9 mouse cellular contexts compared by ENCODE assay signal in genomic region chr15:79431925-79432324, GRCm38 (mm10). TPM values are rescaled to one million over a fixed set of nuclear protein-coding genes. Genes with fewer than 3 reads are reported as not detected.
A peak's percentile ranks its signal among the peaks of the same experiment; 100 is the strongest.
DNase-seq lines count a peak whose midpoint lies in the region; ATAC-seq lines count a peak whose summit lies in the region.
"Had no signal": no experiment of that assay in that cellular context is flagged by ENCODE, and none has a peak within 500 bp of the region (broad histone marks: within the 10 kb centered on the region; RNA-seq: fewer than 3 reads in every experiment).

No protein-coding gene starts in this region.

- no peak overlapping the region for H3K4me3 ChIP-seq in hindbrain, embryonic 12.5 days
- H3K4me3 ChIP-seq in hindbrain, embryonic 11.5 days (ENCODE audit: low read depth, low read length), result no peak overlapping the region
- H3K4me3 ChIP-seq in neural tube, embryonic 13.5 days, result no peak overlapping the region
- no peak overlapping the region for H3K4me3 ChIP-seq in neural tube, embryonic 15.5 days (replicated peaks)
- H3K4me3 ChIP-seq in hindbrain, embryonic 15.5 days, result no peak overlapping the region

- H3K4me1 ChIP-seq in hindbrain, embryonic 12.5 days, result peaks cover 34% of the 10 kb centered on the region
- H3K4me1 ChIP-seq in hindbrain, embryonic 11.5 days (replicated peaks; ENCODE audit: control insufficient read depth, insufficient read depth, low read length), result peaks cover 4% of the 10 kb centered on the region
- H3K4me1 ChIP-seq in neural tube, embryonic 13.5 days (replicated peaks), result peaks cover 33% of the 10 kb centered on the region
- H3K4me1 ChIP-seq in neural tube, embryonic 15.5 days, result peaks cover 34% of the 10 kb centered on the region
- peaks cover 37% of the 10 kb centered on the region for H3K4me1 ChIP-seq in hindbrain, embryonic 15.5 days (replicated peaks)

- peak overlapping the region; percentile 25; the same call in 1 of the 2 replicates for H3K27ac ChIP-seq in hindbrain, embryonic 12.5 days
- no peak overlapping the region for H3K27ac ChIP-seq in hindbrain, embryonic 11.5 days (ENCODE audit: low read depth, low read length)
- 0 out of 2 replicates have a peak overlapping the region, but pooled peaks have one; percentile 30 for H3K27ac ChIP-seq in neural tube, embryonic 13.5 days (replicated peaks)
- no peak overlapping the region for H3K27ac ChIP-seq in neural tube, embryonic 15.5 days (replicated peaks)
- 0 out of 2 replicates have a peak overlapping the region, but pooled peaks have one; percentile 19 for H3K27ac ChIP-seq in hindbrain, embryonic 15.5 days (replicated peaks)

- 69% methylated on average over 7 of the region's 7 CpGs for WGBS in hindbrain, embryonic 12.5 days
- 80% methylated on average over 7 of the region's 7 CpGs for WGBS in hindbrain, embryonic 11.5 days
- WGBS in neural tube, embryonic 13.5 days, result 84% methylated on average over 7 of the region's 7 CpGs
- 85% methylated on average over 7 of the region's 7 CpGs for WGBS in neural tube, embryonic 15.5 days
- whole genome bisulfite sequencing in hindbrain, embryonic 15.5 days, result 79% methylated on average over 7 of the region's 7 CpGs

- H3K36me3 ChIP-seq in hindbrain, embryonic 12.5 days, result peaks cover 98% of the 10 kb centered on the region
- H3K36me3 ChIP-seq in hindbrain, embryonic 11.5 days (ENCODE audit: control insufficient read depth, insufficient read depth, low read length), result peaks cover 43% of the 10 kb centered on the region
- H3K36me3 ChIP-seq in neural tube, embryonic 13.5 days, result peaks cover 99% of the 10 kb centered on the region
- H3K36me3 ChIP-seq in neural tube, embryonic 15.5 days, result peaks cover 77% of the 10 kb centered on the region
- H3K36me3 ChIP-seq in hindbrain, embryonic 15.5 days, result peaks cover 60% of the 10 kb centered on the region

- DNase-seq in hindbrain, embryonic 11.5 days (ENCODE audit: low spot score), result no peak
- no peak for DNase-seq in cerebellum, adult 18-20 months
- no peak for DNase-seq in thymus, postnatal 0 days (ENCODE audit: low spot score)
- DNase-seq in layer of hippocampus, adult 9-11 months, result no peak
- DNase-seq: cerebellum, postnatal 36 days had no signal

- H3K9ac ChIP-seq in hindbrain, embryonic 12.5 days, result no peak overlapping the region
- no peak overlapping the region for H3K9ac ChIP-seq in hindbrain, embryonic 11.5 days (ENCODE audit: low read depth, low read length)
- H3K9ac ChIP-seq in neural tube, embryonic 13.5 days, result no peak overlapping the region
- H3K9ac ChIP-seq in neural tube, embryonic 15.5 days (replicated peaks), result no peak overlapping the region
- H3K9ac ChIP-seq in hindbrain, embryonic 15.5 days, result no peak overlapping the region

- ATAC-seq in hindbrain, embryonic 12.5 days (ENCODE audit: low FRiP score), result no peak
- ATAC-seq in hindbrain, embryonic 11.5 days (ENCODE audit: low FRiP score), result no peak
- no peak for ATAC-seq in neural tube, embryonic 13.5 days (ENCODE audit: low read depth)
- ATAC-seq in neural tube, embryonic 15.5 days (ENCODE audit: low FRiP score), result no peak
- ATAC-seq in hindbrain, embryonic 15.5 days (ENCODE audit: low FRiP score, low read depth), result no peak

- H3K4me2 ChIP-seq in hindbrain, embryonic 12.5 days (replicated peaks), result no peak overlapping the region
- no peak overlapping the region for H3K4me2 ChIP-seq in hindbrain, embryonic 11.5 days (replicated peaks; ENCODE audit: low read depth, low read length)
- H3K4me2 ChIP-seq in neural tube, embryonic 13.5 days, result no peak overlapping the region
- no peak overlapping the region for H3K4me2 ChIP-seq in neural tube, embryonic 15.5 days
- no peak overlapping the region for H3K4me2 ChIP-seq in hindbrain, embryonic 15.5 days

- H3K27me3 ChIP-seq in hindbrain, embryonic 12.5 days, result no peaks in the 10 kb centered on the region
- no peaks in the 10 kb centered on the region for H3K27me3 ChIP-seq in hindbrain, embryonic 11.5 days (ENCODE audit: control insufficient read depth, insufficient read depth, low read length)
- no peaks in the 10 kb centered on the region for H3K27me3 ChIP-seq in neural tube, embryonic 13.5 days
- no peaks in the 10 kb centered on the region for H3K27me3 ChIP-seq in neural tube, embryonic 15.5 days (replicated peaks)
- H3K27me3 ChIP-seq in hindbrain, embryonic 15.5 days, result no peaks in the 10 kb centered on the region

- no peaks in the 10 kb centered on the region for H3K9me3 ChIP-seq in hindbrain, embryonic 12.5 days (replicated peaks)
- no peaks in the 10 kb centered on the region for H3K9me3 ChIP-seq in hindbrain, embryonic 11.5 days (ENCODE audit: control insufficient read depth, low read length)
- no peaks in the 10 kb centered on the region for H3K9me3 ChIP-seq in neural tube, embryonic 13.5 days
- H3K9me3 ChIP-seq in neural tube, embryonic 15.5 days (replicated peaks), result no peaks in the 10 kb centered on the region
- no peaks in the 10 kb centered on the region for H3K9me3 ChIP-seq in hindbrain, embryonic 15.5 days

RNA-seq across cellular contexts. Expression of gene Csnk1e, which starts 23.4 kb away (rescaled TPM):
- 280 and 284 TPM in 2 replicates for polyA plus RNA-seq in hindbrain, embryonic 12.5 days (2016; fragmentation: Nextera tagmentation; extraction: Ambion mirVana)
- polyA plus RNA-seq in hindbrain, embryonic 11.5 days (2014; fragmentation: Nextera tagmentation; extraction: Ambion mirVana), result 193 and 195 TPM in 2 replicates
- polyA plus RNA-seq in neural tube, embryonic 13.5 days (2015; fragmentation: Nextera tagmentation; extraction: Ambion mirVana), result 275 and 281 TPM in 2 replicates
- 178 and 216 TPM in 2 replicates for polyA plus RNA-seq in neural tube, embryonic 15.5 days (2015; fragmentation: Nextera tagmentation; extraction: Ambion mirVana)
- 229 and 234 TPM in 2 replicates for polyA plus RNA-seq in hindbrain, embryonic 15.5 days (2015; fragmentation: Nextera tagmentation; extraction: Ambion mirVana)
- 52.2 and 70.8 TPM in 2 replicates for polyA plus RNA-seq in thymus, postnatal 0 days (2015; fragmentation: Nextera tagmentation; extraction: Ambion mirVana)

RNA-seq across cellular contexts. Expression of gene Tmem184b, which starts 28.6 kb away (rescaled TPM):
- 46.2 and 52.0 TPM in 2 replicates for polyA plus RNA-seq in hindbrain, embryonic 12.5 days (2016; fragmentation: Nextera tagmentation; extraction: Ambion mirVana)
- polyA plus RNA-seq in hindbrain, embryonic 11.5 days (2014; fragmentation: Nextera tagmentation; extraction: Ambion mirVana), result 32.7 and 33.5 TPM in 2 replicates
- polyA plus RNA-seq in neural tube, embryonic 13.5 days (2015; fragmentation: Nextera tagmentation; extraction: Ambion mirVana), result 42.0 and 45.8 TPM in 2 replicates
- 43.1 and 46.3 TPM in 2 replicates for polyA plus RNA-seq in neural tube, embryonic 15.5 days (2015; fragmentation: Nextera tagmentation; extraction: Ambion mirVana)
- polyA plus RNA-seq in hindbrain, embryonic 15.5 days (2015; fragmentation: Nextera tagmentation; extraction: Ambion mirVana), result 45.7 and 51.6 TPM in 2 replicates
- 30.0 and 37.4 TPM in 2 replicates for polyA plus RNA-seq in thymus, postnatal 0 days (2015; fragmentation: Nextera tagmentation; extraction: Ambion mirVana)

Comparison
In these comparisons a context has a peak if more than half of its experiments do, and no peak if none do; other contexts are left out.
1. H3K27ac ChIP-seq: peak in hindbrain, embryonic 12.5 days (single experiment), neural tube, embryonic 13.5 days (single experiment) and hindbrain, embryonic 15.5 days (single experiment); none in hindbrain, embryonic 11.5 days (single experiment) and neural tube, embryonic 15.5 days (single experiment).